Mouse (Mus musculus): ENCODE results near the gene Rpl14.

The Rpl14 gene

GRCm38 (mm10) chr9:120603512-120603908 is 32.3 kb downstream of the Rpl14 start:
- DNase-seq (ENCODE audit: low spot score in 2 of 2) = no peak

- DNase-seq (ENCODE audit: low spot score in 2 of 2) = no peak
Observed at GRCm38 (mm10) chr9:120603956-120604355, 32.7 kb downstream of the Rpl14 start.

- no peak for DNase-seq (ENCODE audit: low spot score in 2 of 2)
Observed at GRCm38 (mm10) chr9:120611055-120611454, 39.8 kb downstream of the Rpl14 start.

GRCm38 (mm10) chr9:120614059-120614458 is 42.8 kb downstream of the Rpl14 start:
- no peak for DNase-seq (ENCODE audit: low spot score in 2 of 2)

GRCm38 (mm10) chr9:120618101-120618500 is 46.9 kb downstream of the Rpl14 start:
- DNase-seq (ENCODE audit: low spot score in 2 of 2) = no peak

- DNase-seq (ENCODE audit: low spot score in 2 of 2) = no peak
Observed at GRCm38 (mm10) chr9:120619347-120619708, 48.1 kb downstream of the Rpl14 start.

GRCm38 (mm10) chr9:120619709-120620408 is 48.6 kb downstream of the Rpl14 start:
- no peak for DNase-seq (ENCODE audit: low spot score in 2 of 2)

GRCm38 (mm10) chr9:120620409-120620745 is 49.1 kb downstream of the Rpl14 start:
- DNase-seq (ENCODE audit: low spot score in 2 of 2) = no peak

Data from natural killer cell, adult 2 months (primary cell).